16 mouse cellular contexts compared by ENCODE assay signal in the genomic region with DNA sequence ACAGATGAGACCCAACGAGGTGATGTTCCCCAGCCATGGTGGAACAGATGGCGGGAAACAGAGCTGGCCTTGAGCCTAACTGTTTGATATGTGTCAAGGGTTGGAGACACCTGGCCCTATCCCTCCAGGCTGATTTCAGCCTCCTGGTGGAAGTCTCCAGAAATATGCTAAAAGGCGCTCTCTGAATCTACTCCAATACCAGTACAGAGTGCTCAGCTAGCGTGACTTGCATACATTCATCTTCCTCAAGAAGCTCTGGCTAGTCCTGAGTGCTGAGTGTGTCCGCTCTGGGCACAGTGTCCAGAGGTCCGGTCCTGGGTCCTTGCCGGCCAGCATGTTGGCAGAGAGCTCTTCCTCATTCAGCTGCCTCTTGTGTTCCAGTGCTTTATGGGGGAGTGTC. TPM values are rescaled to one million over a fixed set of nuclear protein-coding genes. Genes with fewer than 3 reads are reported as not detected.
A peak's percentile ranks its signal among the peaks of the same experiment; 100 is the strongest.
DNase-seq lines count a peak whose midpoint lies in the region; ATAC-seq and TF ChIP-seq lines count a peak whose summit lies in the region.
"Had no signal": no experiment of that assay in that cellular context is flagged by ENCODE, and none has a peak within 500 bp of the region (broad histone marks: within the 10 kb centered on the region; RNA-seq: fewer than 3 reads in every experiment).

No protein-coding gene starts in this region.

- no peaks in the 10 kb centered on the region for H3K4me1 ChIP-seq in liver, postnatal 0 days (ENCODE audit: insufficient read depth)
- no peaks in the 10 kb centered on the region for H3K4me1 ChIP-seq in thymus, adult 2 months (replicated peaks; ENCODE audit: control insufficient read depth, insufficient read depth, low read length)
- no peaks in the 10 kb centered on the region for H3K4me1 ChIP-seq in liver, embryonic 12.5 days
- H3K4me1 ChIP-seq: heart, embryonic 12.5 days had no signal

- H3K27ac ChIP-seq in liver, postnatal 0 days (ENCODE audit: low read depth): no peak overlapping the region
- H3K27ac ChIP-seq in thymus, adult 2 months (ENCODE audit: control insufficient read depth, insufficient read depth, low read length): no peak overlapping the region
- no peak overlapping the region for H3K27ac ChIP-seq in liver, embryonic 12.5 days

- no peak overlapping the region for H3K4me3 ChIP-seq in liver, postnatal 0 days (ENCODE audit: low read depth, low read length)
- no peak overlapping the region for H3K4me3 ChIP-seq in thymus, adult 2 months (ENCODE audit: control insufficient read depth, insufficient read depth, low read length)
- H3K4me3 ChIP-seq in liver, embryonic 12.5 days: no peak overlapping the region
- H3K4me3 ChIP-seq: heart, embryonic 12.5 days had no signal

- WGBS in liver, postnatal 0 days (ENCODE audit: insufficient replicate concordance): 78% methylated on average over 7 of the region's 7 CpGs
- WGBS in thymus, adult 2 months: 92% methylated on average over 7 of the region's 7 CpGs
- 72% methylated on average over 7 of the region's 7 CpGs for WGBS in liver, embryonic 12.5 days (ENCODE audit: insufficient replicate concordance)

- H3K4me2 ChIP-seq in liver, postnatal 0 days (ENCODE audit: low read depth, low read length): no peak overlapping the region
- H3K4me2 ChIP-seq in liver, embryonic 12.5 days: no peak overlapping the region
- H3K4me2 ChIP-seq: heart, embryonic 12.5 days; midbrain, embryonic 11.5 days had no signal

- no peak for TF ChIP-seq CTCF in liver, postnatal 0 days (IDR thresholded peaks at IDR 0.05; ENCODE audit: low read depth)
- no peak for TF ChIP-seq CTCF in thymus, adult 2 months (IDR thresholded peaks at IDR 0.05; ENCODE audit: borderline replicate concordance, control insufficient read depth, extremely low read depth, insufficient read depth, low read length, poor library complexity)

- H3K9ac ChIP-seq in liver, postnatal 0 days (replicated peaks): no peak overlapping the region
- H3K9ac ChIP-seq in liver, embryonic 12.5 days: no peak overlapping the region
- H3K9ac ChIP-seq: heart, embryonic 12.5 days had no signal

- intact Hi-C loops in left cerebral cortex, postnatal 10 days (cut with DNase I): no loop called here

- no peak for TF ChIP-seq POLR2A in thymus, adult 2 months (IDR thresholded peaks at IDR 0.05; ENCODE audit: control insufficient read depth, extremely low read depth, insufficient read depth, low read length, poor library complexity)

- H3K36me3 ChIP-seq in liver, postnatal 0 days (replicated peaks; ENCODE audit: insufficient read depth, low read length): no peaks in the 10 kb centered on the region
- no peaks in the 10 kb centered on the region for H3K36me3 ChIP-seq in thymus, adult 2 months (ENCODE audit: control insufficient read depth, insufficient read depth, low read length)
- H3K36me3 ChIP-seq in liver, embryonic 12.5 days: no peaks in the 10 kb centered on the region
- H3K36me3 ChIP-seq: heart, embryonic 12.5 days had no signal

- no peaks in the 10 kb centered on the region for H3K9me3 ChIP-seq in liver, postnatal 0 days (ENCODE audit: low read length)
- no peaks in the 10 kb centered on the region for H3K9me3 ChIP-seq in liver, embryonic 12.5 days (replicated peaks)
- H3K9me3 ChIP-seq: heart, embryonic 12.5 days had no signal

- no peak for TF ChIP-seq EP300 in liver, postnatal 0 days (IDR thresholded peaks at IDR 0.05; ENCODE audit: low read depth)

- peak; percentile 32 to 48 for DNase-seq in layer of hippocampus, adult 18-20 months (ENCODE audit: low spot score in 2 of 2)
- DNase-seq in layer of hippocampus, postnatal 25 days (ENCODE audit: extremely low spot score in 1 of 2, low spot score in 1 of 2): no peak
- DNase-seq in cerebellum, adult 11 months: peak; percentile 21
- peak; percentile 55 to 67 for DNase-seq in cerebellum, postnatal 25 days
- DNase-seq in left cerebral cortex, postnatal 10 days (ENCODE audit: extremely low spot score in 1 of 2, low spot score in 2 of 2): peak; percentile 43 to 45
- DNase-seq in liver, postnatal 0 days: no peak
- DNase-seq in thymus, adult 2 months: no peak
- DNase-seq: kidney, adult 2 months; thymus, postnatal 14 days had no signal

- ATAC-seq in liver, postnatal 0 days: no peak
- no peak for ATAC-seq in liver, embryonic 12.5 days
- ATAC-seq: lung, postnatal 0 days had no signal

- no peaks in the 10 kb centered on the region for H3K27me3 ChIP-seq in liver, postnatal 0 days (ENCODE audit: insufficient read depth, low read length)
- no peaks in the 10 kb centered on the region for H3K27me3 ChIP-seq in thymus, adult 2 months (ENCODE audit: control insufficient read depth, insufficient read depth, low read length)
- H3K27me3 ChIP-seq in liver, embryonic 12.5 days (replicated peaks): no peaks in the 10 kb centered on the region

RNA-seq across cellular contexts. Expression of a gene that starts 27.8 kb away (rescaled TPM):
- 10 to 100 TPM; 86.6 to 89.5 TPM for total RNA-seq in layer of hippocampus, adult 18-20 months (2021)
- 10 to 100 TPM; 92.1 to 98.6 TPM for total RNA-seq in layer of hippocampus, postnatal 25 days (2021)
- total RNA-seq in left cerebral cortex, postnatal 10 days (2021): 100 to 1,000 TPM; 150 to 163 TPM
- polyA plus RNA-seq in liver, postnatal 0 days (2015; fragmentation: Nextera tagmentation; extraction: Ambion mirVana): 0.04 and 0.05 TPM in 2 replicates
- 0.19 TPM in 2 replicates for polyA plus RNA-seq in thymus, adult 2 months (2012; rRNA removed)
- not detected in 2 replicates for polyA plus RNA-seq in liver, embryonic 12.5 days (2016; fragmentation: Nextera tagmentation; extraction: Ambion mirVana)
- total RNA-seq: hematopoietic stem cell, adult 5-6 weeks; liver, adult 2 months; MEL had no signal
- polyA plus RNA-seq: heart, embryonic 12.5 days; kidney, adult 2 months; liver, adult 2 months; lung, postnatal 0 days had no signal

Comparison
In these comparisons a context has a peak if more than half of its experiments do, and no peak if none do; other contexts are left out.
1. DNase-seq: peak in layer of hippocampus, adult 18-20 months (2 of 2), cerebellum, adult 11 months (single experiment), cerebellum, postnatal 25 days (2 of 2) and left cerebral cortex, postnatal 10 days (2 of 2); none in layer of hippocampus, postnatal 25 days (0 of 2), liver, postnatal 0 days (single experiment) and thymus, adult 2 months (single experiment).